9 mouse cellular contexts compared by ENCODE assay signal in the genomic region with DNA sequence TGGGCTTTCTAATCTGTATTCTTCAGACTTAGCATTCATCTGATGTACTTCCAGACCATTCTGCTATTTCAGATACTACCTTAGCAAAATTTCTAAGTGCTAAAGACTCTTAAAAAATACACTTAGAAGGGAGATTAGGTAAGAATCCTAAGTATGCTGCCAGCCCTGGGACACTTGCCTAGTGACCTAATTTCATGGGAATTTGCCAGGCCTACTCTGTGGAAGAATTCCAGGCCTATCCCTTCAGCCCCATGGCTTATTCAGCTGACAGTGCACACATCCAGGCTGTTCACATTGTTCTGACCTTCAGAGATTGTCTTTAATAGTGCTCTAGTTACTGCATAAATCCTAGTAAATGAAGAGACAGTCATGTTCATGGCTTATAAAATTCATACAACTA.
DNase-seq lines count a peak whose midpoint lies in the region; ATAC-seq lines count a peak whose summit lies in the region.
"Had no signal": no experiment of that assay in that cellular context is flagged by ENCODE, and none has a peak within 500 bp of the region (broad histone marks: within the 10 kb centered on the region; RNA-seq: fewer than 3 reads in every experiment).

No protein-coding gene starts in this region.

- ATAC-seq in forebrain, embryonic 14.5 days: no peak
- ATAC-seq in forebrain, embryonic 12.5 days (ENCODE audit: low FRiP score): no peak
- ATAC-seq in hindbrain, embryonic 13.5 days (ENCODE audit: low FRiP score): no peak
- ATAC-seq in midbrain, embryonic 15.5 days (replicated peaks): no peak

- intact Hi-C loops in heart, postnatal 36 days (cut with DNase I): loop anchor here (1.0 to 5.0 kb wide), 2 partner anchors 107 to 138 kb away; no protein-coding TSS in a partner anchor

- H3K4me3 ChIP-seq in forebrain, embryonic 14.5 days (ENCODE audit: low read depth, low read length): no peak overlapping the region
- no peak overlapping the region for H3K4me3 ChIP-seq in forebrain, embryonic 12.5 days (replicated peaks)
- no peak overlapping the region for H3K4me3 ChIP-seq in hindbrain, embryonic 13.5 days
- no peak overlapping the region for H3K4me3 ChIP-seq in midbrain, embryonic 15.5 days
- H3K4me3 ChIP-seq: midbrain, embryonic 12.5 days had no signal

- no peaks in the 10 kb centered on the region for H3K4me1 ChIP-seq in forebrain, embryonic 14.5 days (ENCODE audit: control insufficient read depth, insufficient read depth, low read length)
- H3K4me1 ChIP-seq in forebrain, embryonic 12.5 days: no peaks in the 10 kb centered on the region; the same call in 1 of the 2 replicates
- H3K4me1 ChIP-seq in hindbrain, embryonic 13.5 days (replicated peaks): no peaks in the 10 kb centered on the region
- H3K4me1 ChIP-seq in midbrain, embryonic 15.5 days: no peaks in the 10 kb centered on the region
- H3K4me1 ChIP-seq: midbrain, embryonic 12.5 days had no signal

- H3K27ac ChIP-seq in forebrain, embryonic 14.5 days (ENCODE audit: low read depth, low read length): no peak overlapping the region
- H3K27ac ChIP-seq in forebrain, embryonic 12.5 days: no peak overlapping the region
- H3K27ac ChIP-seq in hindbrain, embryonic 13.5 days: no peak overlapping the region
- H3K27ac ChIP-seq in midbrain, embryonic 15.5 days: no peak overlapping the region
- H3K27ac ChIP-seq: midbrain, embryonic 12.5 days had no signal

- no peaks in the 10 kb centered on the region for H3K9me3 ChIP-seq in forebrain, embryonic 14.5 days (replicated peaks; ENCODE audit: control insufficient read depth, low read length)
- no peaks in the 10 kb centered on the region for H3K9me3 ChIP-seq in forebrain, embryonic 12.5 days
- no peaks in the 10 kb centered on the region for H3K9me3 ChIP-seq in hindbrain, embryonic 13.5 days
- H3K9me3 ChIP-seq in midbrain, embryonic 15.5 days: no peaks in the 10 kb centered on the region
- H3K9me3 ChIP-seq: midbrain, embryonic 12.5 days had no signal

- DNase-seq in forebrain, embryonic 14.5 days (ENCODE audit: low spot score): peak; percentile 50
- peak; percentile 66 to 91 for DNase-seq in adrenal gland, adult (ENCODE audit: inconsistent age in 2 of 2, low spot score in 1 of 2)
- DNase-seq in gastrocnemius, adult 18-20 months (ENCODE audit: low spot score): peak; percentile 84
- peak; percentile 79 to 80 for DNase-seq in heart, postnatal 36 days
- DNase-seq in testis, postnatal 10 days (ENCODE audit: low spot score): peak; percentile 74

- no peaks in the 10 kb centered on the region for H3K36me3 ChIP-seq in forebrain, embryonic 14.5 days (ENCODE audit: control insufficient read depth, insufficient read depth, low read length)
- no peaks in the 10 kb centered on the region for H3K36me3 ChIP-seq in forebrain, embryonic 12.5 days (replicated peaks)
- no peaks in the 10 kb centered on the region for H3K36me3 ChIP-seq in hindbrain, embryonic 13.5 days
- H3K36me3 ChIP-seq in midbrain, embryonic 15.5 days (replicated peaks): no peaks in the 10 kb centered on the region
- H3K36me3 ChIP-seq: midbrain, embryonic 12.5 days had no signal

- no peak overlapping the region for H3K9ac ChIP-seq in forebrain, embryonic 14.5 days (ENCODE audit: low read length)
- no peak overlapping the region for H3K9ac ChIP-seq in forebrain, embryonic 12.5 days
- H3K9ac ChIP-seq in hindbrain, embryonic 13.5 days: no peak overlapping the region
- H3K9ac ChIP-seq in midbrain, embryonic 15.5 days: no peak overlapping the region
- H3K9ac ChIP-seq: midbrain, embryonic 12.5 days had no signal

- no peak overlapping the region for H3K4me2 ChIP-seq in forebrain, embryonic 14.5 days (ENCODE audit: low read length)
- no peak overlapping the region for H3K4me2 ChIP-seq in forebrain, embryonic 12.5 days
- no peak overlapping the region for H3K4me2 ChIP-seq in hindbrain, embryonic 13.5 days
- H3K4me2 ChIP-seq in midbrain, embryonic 15.5 days: no peak overlapping the region
- H3K4me2 ChIP-seq: midbrain, embryonic 12.5 days had no signal

- H3K27me3 ChIP-seq in forebrain, embryonic 14.5 days (replicated peaks; ENCODE audit: control insufficient read depth, insufficient read depth, low read length): no peaks in the 10 kb centered on the region
- no peaks in the 10 kb centered on the region for H3K27me3 ChIP-seq in forebrain, embryonic 12.5 days
- no peaks in the 10 kb centered on the region for H3K27me3 ChIP-seq in hindbrain, embryonic 13.5 days
- no peaks in the 10 kb centered on the region for H3K27me3 ChIP-seq in midbrain, embryonic 15.5 days (replicated peaks)
- H3K27me3 ChIP-seq: midbrain, embryonic 12.5 days had no signal
